Comparison of ENCODE assay signal across 10 mouse cellular contexts in genomic region chr5:75590961-75591360, GRCm38 (mm10).
"Had no signal": no experiment of that assay in that cellular context is flagged by ENCODE, and none has a peak within 500 bp of the region (broad histone marks: within the 10 kb centered on the region; RNA-seq: fewer than 3 reads in every experiment).

No protein-coding gene starts in this region.

- H3K9ac ChIP-seq: liver, embryonic 15.5 days had no signal

- H3K27me3 ChIP-seq: liver, embryonic 15.5 days had no signal

- H3K9me3 ChIP-seq: limb, embryonic 10.5 days; liver, embryonic 15.5 days had no signal

- H3K4me2 ChIP-seq: liver, embryonic 11.5 days; liver, embryonic 15.5 days had no signal

- H3K4me3 ChIP-seq: left cerebral cortex, adult 2 months; limb, embryonic 10.5 days; liver, embryonic 15.5 days had no signal

- H3K36me3 ChIP-seq: limb, embryonic 10.5 days; liver, embryonic 15.5 days had no signal

- DNase-seq: kidney, postnatal 25 days; lung, adult 2 months; lung, postnatal 36 days; thymus, postnatal 4 days had no signal

- ATAC-seq: lung, postnatal 0 days had no signal

- H3K27ac ChIP-seq: left cerebral cortex, adult 2 months; liver, embryonic 15.5 days; stomach, postnatal 0 days had no signal
